Mouse (Mus musculus) skeletal muscle tissue, postnatal 0 days (tissue): Measurements from ENCODE around the gene Tmem114. TPM values are rescaled to one million over a fixed set of nuclear protein-coding genes. Genes with fewer than 3 reads are reported as not detected.

ENCODE experiments used
- polyA plus RNA-seq: library from polyadenylated mRNA; unstranded; fragments of >200 nt; fragmentation: Nextera tagmentation; extraction: Ambion mirVana; gene quantifications from 2 replicates; pipeline ENCODE4 v1.2.1, GENCODE M21; 2015

Gene Tmem114
- polyA plus RNA-seq: not detected in 2 replicates

DNA sequence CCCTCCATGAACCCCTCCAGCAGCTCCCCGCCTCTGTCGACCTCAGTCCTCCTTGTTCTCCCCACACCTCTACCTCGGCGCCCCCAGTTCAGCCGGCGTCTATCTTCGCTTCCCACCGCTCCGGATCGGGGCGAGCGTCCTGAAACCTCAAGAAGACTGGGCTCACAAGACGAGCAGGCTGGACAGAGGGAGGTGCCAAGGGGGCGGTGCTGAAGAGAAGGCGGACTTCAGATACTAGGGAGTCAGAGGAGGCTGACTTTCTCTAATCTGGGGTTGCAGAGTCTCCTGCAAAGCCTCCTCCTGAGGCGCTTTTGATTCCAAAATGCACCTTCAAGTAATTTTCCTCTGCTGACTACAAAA is at the start of gene Tmem114:
Tmem114 (minus strand) TSS at position 166 of the 360 bp plus-strand sequence.

DNA sequence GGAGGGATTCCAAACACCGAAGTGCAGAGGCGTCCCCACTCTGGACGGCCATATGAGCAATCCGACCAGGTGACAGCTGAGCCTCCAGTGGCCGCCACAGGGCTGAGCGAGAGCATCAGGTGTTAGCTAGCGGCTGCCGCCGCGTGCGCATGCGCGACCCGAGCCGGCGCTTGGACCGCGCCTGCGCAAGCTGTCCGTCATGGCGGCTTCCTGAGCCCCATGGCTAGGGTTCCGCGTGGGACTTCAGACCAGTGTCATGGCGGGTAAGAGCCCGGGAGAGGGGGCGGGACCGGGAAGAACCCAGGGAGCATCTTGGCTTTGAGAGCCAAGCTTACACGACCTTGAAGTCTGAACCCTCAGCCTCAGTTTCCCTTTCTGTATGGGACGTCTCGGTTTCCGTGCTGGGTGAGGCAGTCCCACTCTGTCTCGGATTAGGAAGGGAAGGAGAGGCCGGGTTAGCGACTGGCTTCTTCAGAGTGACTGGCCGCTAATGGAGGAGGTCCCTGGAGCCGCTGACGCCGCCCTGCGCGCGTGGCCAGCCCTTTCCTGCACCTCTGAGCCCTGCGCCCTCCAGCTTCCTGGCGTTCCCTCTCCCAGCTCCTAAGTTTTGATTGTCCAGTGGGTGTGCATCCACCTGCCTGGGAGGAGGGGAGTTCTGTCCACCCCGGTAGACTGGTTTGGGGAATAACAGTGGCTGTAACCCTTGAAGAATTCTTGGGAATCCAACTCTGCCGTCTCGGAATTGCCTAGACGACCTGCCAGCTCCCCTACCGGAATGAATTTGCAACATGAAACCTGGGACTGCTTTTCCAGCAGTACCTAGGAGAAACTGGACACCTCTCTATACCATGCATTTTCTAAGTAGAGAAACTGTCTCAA is 45.9 kb upstream of the Tmem114 start, which contains the start of gene Mettl22:
Mettl22 (plus strand) TSS at position 186 of the 879 bp plus-strand sequence.

Other genes with a start within 250 kb of the Tmem114 start
- gene Mettl22, start 45.7 kb upstream of the Tmem114 start, polyA plus RNA-seq: 58.6 and 60.2 TPM in 2 replicates
- gene Abat, start 88.3 kb upstream of the Tmem114 start, polyA plus RNA-seq: 6.7 and 7.1 TPM in 2 replicates
- 26.2 and 27.8 TPM in 2 replicates for gene Pmm2, start 212.5 kb upstream of the Tmem114 start, polyA plus RNA-seq
- 10.7 and 11.2 TPM in 2 replicates for gene Tmem186, start 212.6 kb upstream of the Tmem114 start, polyA plus RNA-seq
- 41.9 and 49.2 TPM in 2 replicates for gene Carhsp1, start 247.0 kb upstream of the Tmem114 start, polyA plus RNA-seq